Mouse (Mus musculus) intestine, embryonic 16.5 days (tissue): ENCODE data around the gene Adamts9. TPM values are rescaled to one million over a fixed set of nuclear protein-coding genes. Genes with fewer than 3 reads are reported as not detected.

Experiments
- ATAC-seq: fragments of 200-750 bp; cut with Nextera tagmentation; 2 replicates; pipeline ENCODE4 v1.8.0; 2017; ENCODE audit warnings: moderate TSS enrichment, moderate library complexity
- H3K27ac ChIP-seq: fragments of 300-500 bp; sonication (generic); 2 replicates; pipeline ENCODE4 v1.5.1; 2014; ENCODE audit warnings: mild to moderate bottlenecking, low read length
- H3K27me3 ChIP-seq: fragments of 300-500 bp; sonication (generic); replicated peaks from 2 replicates; pipeline ENCODE4 v1.6.1; 2014; ENCODE audit warnings: low read length, control low read depth, mixed read lengths; ENCODE audit not compliant: control insufficient read depth, insufficient read depth
- H3K36me3 ChIP-seq: fragments of 300-500 bp; sonication (generic); 2 replicates; pipeline ENCODE4 v1.6.1; 2014; ENCODE audit warnings: low read length, control low read depth; ENCODE audit not compliant: control insufficient read depth, insufficient read depth
- H3K4me1 ChIP-seq: fragments of 300-500 bp; sonication (generic); 2 replicates; pipeline ENCODE4 v1.6.1; 2014; ENCODE audit warnings: low read length, control low read depth, mixed read lengths; ENCODE audit not compliant: control insufficient read depth, insufficient read depth
- H3K4me2 ChIP-seq: fragments of 300-500 bp; sonication (generic); 2 replicates; pipeline ENCODE4 v1.6.1; 2014; ENCODE audit warnings: low read depth, low read length, control low read depth
- H3K4me3 ChIP-seq: fragments of 300-500 bp; sonication (generic); 2 replicates; pipeline ENCODE4 v1.5.1; 2014; ENCODE audit warnings: mild to moderate bottlenecking, low read length
- H3K9ac ChIP-seq: fragments of 300-500 bp; sonication (generic); 2 replicates; pipeline ENCODE4 v1.6.1; 2014; ENCODE audit warnings: low read depth, low read length
- H3K9me3 ChIP-seq: fragments of 300-500 bp; sonication (generic); 2 replicates; pipeline ENCODE4 v1.6.1; 2016; ENCODE audit warnings: low read length, control low read depth; ENCODE audit not compliant: control insufficient read depth
- WGBS: fragments of 180-500 bp; shearing (Covaris S2); extraction: QIAGEN DNeasy Blood & Tissue Kit; methylation state at CpG from one replicate; pipeline ENCODE4 v1.1.7; 2014; 5-methylcytosine and 5-hydroxymethylcytosine counted together
- polyA plus RNA-seq: library from polyadenylated mRNA; unstranded; fragments of >200 nt; fragmentation: Nextera tagmentation; extraction: Ambion mirVana; gene quantifications from 2 replicates; pipeline ENCODE4 v1.2.1, GENCODE M21; 2015

Gene Adamts9
- polyA plus RNA-seq, 1 experiment from 2014 or later, result 9.4 TPM

DNA sequence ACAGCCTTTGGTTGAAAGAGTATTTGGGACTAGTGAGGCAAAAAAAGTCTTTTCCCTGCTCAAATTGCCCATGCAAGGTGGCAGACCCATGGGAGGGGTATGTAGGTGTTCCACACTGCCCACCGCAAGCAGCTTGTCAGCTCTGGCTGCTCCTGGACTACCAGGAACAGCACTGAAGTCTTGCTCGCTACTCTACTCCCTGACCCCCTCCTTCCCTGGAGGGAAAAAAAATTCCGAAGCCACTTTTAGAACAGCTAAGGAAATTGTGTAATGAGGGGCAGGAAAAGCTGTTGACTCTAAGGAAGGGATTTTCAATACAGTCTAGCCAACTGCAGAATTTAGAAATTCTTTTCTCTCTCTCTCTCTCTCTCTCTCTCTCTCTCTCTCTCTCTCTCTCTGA is 24.9 kb upstream of the Adamts9 start:
- ATAC-seq, result no peak
- 67% methylated on average over 3 of the region's 3 CpGs for WGBS
- Histone ChIP-seq H3K27ac (no peak overlapping the region), H3K4me1 (no peaks in the 10 kb centered on the region), H3K27me3 (no peaks in the 10 kb centered on the region), H3K4me2 (no peak overlapping the region), H3K36me3 (no peaks in the 10 kb centered on the region), H3K4me3 (no peak overlapping the region), H3K9me3 (no peaks in the 10 kb centered on the region), H3K9ac (no peak overlapping the region)

DNA sequence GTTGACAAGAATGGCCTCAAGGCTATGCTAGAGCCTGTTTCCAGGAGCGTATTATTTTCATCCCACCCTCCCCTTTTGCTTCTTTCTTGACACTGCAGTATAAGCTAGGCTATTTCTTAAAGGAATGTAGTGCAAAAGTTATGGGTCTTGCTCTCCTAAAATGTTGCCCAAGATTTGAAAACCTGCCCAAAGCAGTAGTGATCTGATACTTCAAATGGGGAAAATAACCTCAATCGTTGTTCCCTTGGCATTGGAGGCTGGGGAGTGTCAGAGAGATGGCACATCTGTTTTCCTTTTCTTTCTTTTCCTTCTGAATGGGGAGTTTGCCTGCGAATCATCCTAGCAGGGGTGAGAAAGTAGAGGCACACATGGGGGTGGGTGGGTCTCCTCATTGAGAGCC is 19.7 kb upstream of the Adamts9 start:
- no peak overlapping the region for H3K9ac ChIP-seq
- H3K27me3 ChIP-seq, result no peaks in the 10 kb centered on the region
- no peak overlapping the region for H3K4me2 ChIP-seq
- WGBS, result 71% methylated on average over 3 of the region's 3 CpGs
- no peaks in the 10 kb centered on the region for H3K36me3 ChIP-seq
- H3K4me1 ChIP-seq, result no peaks in the 10 kb centered on the region
- H3K4me3 ChIP-seq, result no peak overlapping the region
- no peak for ATAC-seq
- no peaks in the 10 kb centered on the region for H3K9me3 ChIP-seq
- H3K27ac ChIP-seq, result no peak overlapping the region

DNA sequence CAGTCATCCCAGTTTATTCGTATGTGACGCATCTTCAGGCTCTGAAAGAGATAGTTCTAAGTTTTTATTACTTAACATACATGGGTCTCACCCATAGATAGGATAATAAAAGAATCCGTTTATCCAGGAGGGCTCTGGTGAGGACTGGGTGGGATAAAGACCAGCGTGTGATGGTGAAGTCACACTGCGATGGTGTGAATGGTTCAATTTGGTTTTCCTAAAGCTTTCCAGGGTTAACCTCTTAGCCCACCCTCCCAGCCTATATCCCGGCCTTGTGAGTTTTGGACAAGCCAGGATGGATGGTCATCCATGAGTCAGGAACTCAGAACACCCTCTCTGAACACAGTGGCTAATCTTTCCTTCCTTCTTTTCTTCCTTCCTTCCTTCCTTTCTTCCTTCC is 17.7 kb upstream of the Adamts9 start:
- Histone ChIP-seq H3K9me3 (no peaks in the 10 kb centered on the region), H3K4me1 (no peaks in the 10 kb centered on the region), H3K9ac (no peak overlapping the region), H3K27me3 (no peaks in the 10 kb centered on the region), H3K4me3 (no peak overlapping the region), H3K4me2 (no peak overlapping the region), H3K36me3 (no peaks in the 10 kb centered on the region), H3K27ac (no peak overlapping the region)
- 93% methylated on average over 6 of the region's 6 CpGs for WGBS
- no peak for ATAC-seq

DNA sequence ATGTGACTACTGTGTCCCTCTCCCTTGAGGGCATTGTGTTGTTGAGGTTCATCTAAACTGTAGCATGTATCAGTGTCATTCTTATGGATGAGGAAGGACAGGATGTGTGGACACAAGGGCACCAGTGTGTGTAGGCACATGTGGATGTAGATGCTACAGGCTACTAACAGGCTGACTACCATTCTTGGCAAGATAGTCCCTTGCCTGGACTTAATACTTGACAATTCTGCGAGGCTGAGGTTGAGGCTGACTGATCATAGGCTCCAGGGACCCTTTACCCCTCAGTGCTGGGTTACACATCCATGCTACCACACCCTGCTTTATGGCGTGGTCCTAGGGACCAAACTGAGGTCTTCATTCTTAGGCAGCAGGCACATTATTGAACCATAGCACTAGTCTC is 16.1 kb upstream of the Adamts9 start:
- no peak overlapping the region for H3K9ac ChIP-seq
- WGBS, result 75% methylated on average over 2 of the region's 2 CpGs
- ATAC-seq, result no peak
- H3K4me3 ChIP-seq, result no peak overlapping the region
- H3K27me3 ChIP-seq, result no peaks in the 10 kb centered on the region
- H3K4me1 ChIP-seq, result no peaks in the 10 kb centered on the region
- no peak overlapping the region for H3K27ac ChIP-seq
- no peak overlapping the region for H3K4me2 ChIP-seq
- H3K9me3 ChIP-seq, result no peaks in the 10 kb centered on the region
- H3K36me3 ChIP-seq, result no peaks in the 10 kb centered on the region

DNA sequence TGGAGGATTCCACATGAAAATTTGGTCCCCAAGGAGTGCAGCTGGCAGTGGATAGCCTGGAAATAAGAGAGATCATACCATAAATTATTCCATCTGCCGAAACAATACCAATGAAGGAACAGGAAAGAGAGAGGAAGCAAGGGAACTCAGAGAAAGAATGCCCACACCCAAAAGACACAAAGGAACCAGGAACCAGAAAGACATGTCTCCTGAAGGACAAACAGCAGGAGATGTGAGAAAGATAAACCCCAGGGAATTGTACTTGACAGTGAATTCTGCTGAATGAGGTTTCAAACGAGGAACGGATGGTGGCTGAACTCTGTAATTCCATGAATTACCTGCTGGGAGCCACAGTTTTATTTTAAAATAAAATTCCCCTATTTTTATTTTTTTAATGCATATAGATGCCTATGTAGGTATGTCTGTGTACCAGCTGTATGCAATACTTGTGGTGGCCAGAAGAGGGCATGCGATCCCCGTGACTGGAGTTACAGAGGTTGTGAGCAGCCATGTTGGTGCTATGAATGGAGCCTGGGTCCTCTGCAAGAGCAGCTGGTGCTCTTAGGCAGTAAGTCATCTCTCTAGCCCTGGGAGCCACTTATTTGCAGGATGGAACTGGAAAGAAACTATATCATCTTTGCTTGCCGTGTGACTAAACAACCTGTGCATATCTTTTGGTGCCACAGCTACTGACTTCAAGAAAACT is 4.2 kb upstream of the Adamts9 start:
- WGBS, result 90% methylated on average over 6 of the region's 6 CpGs
- no peak for ATAC-seq
- no peaks in the 10 kb centered on the region for H3K36me3 ChIP-seq

DNA sequence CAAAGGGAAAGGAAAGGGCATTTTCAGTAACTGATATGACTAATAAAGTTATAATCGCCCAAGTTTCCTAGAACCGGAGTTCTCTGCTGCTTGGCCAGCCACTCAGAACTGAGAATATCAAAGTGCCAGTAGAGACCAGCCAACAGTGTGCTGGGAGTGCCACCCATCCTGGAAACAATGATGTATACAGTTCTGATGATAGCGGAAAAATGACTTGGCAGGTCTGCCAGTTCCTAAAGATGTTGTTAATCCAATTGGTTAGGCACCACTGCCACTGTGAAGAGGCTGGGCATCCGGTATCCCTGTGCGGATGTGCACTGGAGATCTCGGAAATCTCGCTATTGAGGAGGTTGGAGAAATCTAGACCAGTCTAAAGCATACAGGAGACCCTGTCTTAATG is 1.4 kb upstream of the Adamts9 start:
- 70% methylated on average over 7 of the region's 7 CpGs for WGBS
- no peak for ATAC-seq
- peaks cover under 1% of the 10 kb centered on the region for H3K4me1 ChIP-seq
- H3K27ac ChIP-seq, result no peak overlapping the region
- H3K4me3 ChIP-seq, result no peak overlapping the region
- no peaks in the 10 kb centered on the region for H3K36me3 ChIP-seq
- no peaks in the 10 kb centered on the region; the same call in 1 of the 2 replicates for H3K27me3 ChIP-seq
- H3K9ac ChIP-seq, result no peak overlapping the region
- H3K9me3 ChIP-seq, result peaks cover 4% of the 10 kb centered on the region; the same call in 1 of the 2 replicates
- no peak overlapping the region for H3K4me2 ChIP-seq

More for the DNA sequence above, 4.2 kb upstream of the Adamts9 start:
- peaks cover 4% of the 10 kb centered on the region; the same call in 1 of the 2 replicates for H3K9me3 ChIP-seq
- no peak overlapping the region for H3K4me2 ChIP-seq
- H3K4me3 ChIP-seq, result no peak overlapping the region
- H3K27me3 ChIP-seq, result no peaks in the 10 kb centered on the region; the same call in 1 of the 2 replicates
- no peaks in the 10 kb centered on the region for H3K4me1 ChIP-seq
- no peak overlapping the region for H3K27ac ChIP-seq
- H3K9ac ChIP-seq, result no peak overlapping the region

DNA sequence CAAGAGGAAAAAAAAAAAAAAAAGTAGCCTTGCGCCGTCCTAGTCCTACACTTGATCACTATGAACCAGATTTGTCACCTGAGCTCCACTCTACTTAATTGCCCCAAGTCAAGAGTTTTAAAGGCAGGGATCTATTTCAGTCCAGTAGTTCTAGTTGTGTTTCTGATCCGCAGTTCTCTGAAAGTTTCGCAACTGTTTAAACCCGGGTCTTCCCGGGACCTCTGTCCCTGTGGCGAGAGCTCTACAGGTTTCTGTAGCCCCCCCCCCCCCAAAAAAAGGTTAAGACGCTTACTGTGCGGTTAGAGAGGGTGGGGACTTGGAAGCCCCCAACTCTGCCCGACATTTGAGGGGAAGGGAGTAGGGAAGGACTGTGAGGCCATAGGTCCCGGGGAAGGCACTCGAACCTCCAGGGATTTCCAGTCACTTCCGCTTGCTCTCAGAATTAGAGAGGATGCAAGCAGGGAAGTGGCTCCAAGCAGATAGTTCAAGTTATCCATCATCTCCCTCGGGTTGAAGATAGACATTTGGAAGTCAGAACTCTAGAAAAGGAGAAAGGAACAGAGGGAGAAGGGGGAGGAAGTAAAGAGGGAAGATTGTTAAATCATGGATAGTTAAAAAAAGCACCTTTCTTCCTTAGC is 875 bp upstream of the Adamts9 start:
- Histone ChIP-seq H3K9ac (peak overlapping the region; percentile 76; the same call in 1 of the 2 replicates), H3K36me3 (no peaks in the 10 kb centered on the region), H3K4me3 (peak overlapping the region; percentile 69), H3K9me3 (0 out of 2 replicates have a peak, but pooled peaks cover 4% of the 10 kb centered on the region), H3K4me1 (peaks cover 5% of the 10 kb centered on the region), H3K4me2 (peak overlapping the region; percentile 95), H3K27ac (no peak overlapping the region), H3K27me3 (no peaks in the 10 kb centered on the region; the same call in 1 of the 2 replicates)
- ATAC-seq, result no peak
- 15% methylated on average over 14 of the region's 14 CpGs for WGBS

DNA sequence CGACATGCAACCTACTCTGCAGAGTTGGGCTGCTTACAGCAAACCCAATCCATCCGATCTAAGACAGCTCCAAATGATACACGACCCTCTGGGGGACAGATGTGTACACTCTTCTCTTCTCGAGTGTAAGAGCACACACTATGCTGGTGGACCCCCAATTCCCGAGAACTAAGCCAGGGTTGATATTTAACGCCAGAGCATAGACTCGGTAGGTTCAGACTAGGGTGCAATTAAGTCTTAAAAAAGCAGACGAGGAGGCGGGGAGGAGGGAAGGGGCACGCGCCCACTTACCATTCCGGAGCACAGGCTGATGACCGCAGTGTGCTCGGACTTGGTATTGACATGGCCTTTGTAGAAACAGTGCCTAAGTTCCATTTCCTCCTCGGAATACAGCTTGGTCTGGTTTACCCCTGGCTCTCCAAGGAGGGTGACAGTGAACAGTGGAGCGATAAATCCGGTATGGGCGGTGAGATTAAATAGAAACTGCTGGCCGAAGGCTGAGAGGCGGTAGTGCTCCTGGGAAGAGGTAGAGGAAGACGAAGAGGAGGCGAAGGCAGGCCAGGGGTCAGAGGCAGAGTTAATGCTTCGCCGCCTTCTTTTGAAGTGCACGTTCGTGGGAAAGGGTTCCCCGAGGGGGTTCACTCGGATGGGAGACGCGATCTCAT is 1.4 kb downstream of the Adamts9 start:
- H3K27ac ChIP-seq, result peak overlapping the region; percentile 80
- no peaks in the 10 kb centered on the region; the same call in 1 of the 2 replicates for H3K27me3 ChIP-seq
- H3K36me3 ChIP-seq, result no peaks in the 10 kb centered on the region
- peak overlapping the region; percentile 95 for H3K4me2 ChIP-seq
- no peak for ATAC-seq
- under 1% methylated on average over 30 of the region's 30 CpGs for WGBS
- H3K4me3 ChIP-seq, result peak overlapping the region; percentile 69
- no peaks in the 10 kb centered on the region for H3K9me3 ChIP-seq
- H3K4me1 ChIP-seq, result peaks cover 5% of the 10 kb centered on the region
- H3K9ac ChIP-seq, result peak overlapping the region; percentile 64

DNA sequence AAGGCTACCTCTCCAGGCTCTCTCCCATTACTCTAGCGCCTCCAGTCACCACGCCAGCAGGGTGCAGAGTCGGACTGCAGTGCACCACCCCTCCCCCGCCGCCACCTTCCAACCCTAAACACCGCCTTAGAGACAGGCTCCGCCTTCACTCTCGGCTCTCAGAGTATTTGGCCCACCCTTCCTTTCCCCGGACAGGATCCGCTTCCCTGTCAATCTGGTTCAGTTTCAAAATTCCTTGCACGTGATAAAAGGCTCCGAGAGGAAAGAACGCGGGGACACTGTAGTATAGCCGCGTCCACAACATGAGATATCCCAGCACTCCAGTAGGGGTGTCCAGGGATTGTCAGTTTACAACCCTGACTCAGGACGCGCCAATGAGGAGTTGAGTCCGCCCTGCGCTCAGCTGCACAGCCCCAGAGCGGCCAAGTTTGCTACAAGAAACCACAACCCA is 2.0 kb downstream of the Adamts9 start:
- H3K27ac ChIP-seq, result peak overlapping the region; percentile 80
- peak overlapping the region; percentile 69 for H3K4me3 ChIP-seq
- WGBS, result under 1% methylated on average over 21 of the region's 21 CpGs
- no peaks in the 10 kb centered on the region for H3K9me3 ChIP-seq
- peak overlapping the region; percentile 64 for H3K9ac ChIP-seq
- H3K36me3 ChIP-seq, result no peaks in the 10 kb centered on the region
- H3K4me1 ChIP-seq, result peaks cover 5% of the 10 kb centered on the region
- H3K4me2 ChIP-seq, result peak overlapping the region; percentile 95
- H3K27me3 ChIP-seq, result no peaks in the 10 kb centered on the region; the same call in 1 of the 2 replicates
- peak; percentile 91 for ATAC-seq
